Mouse (Mus musculus) cerebellum, postnatal 10 days (tissue): ENCODE data around the gene Ppm1j.
"Not testable (repeated sequence)": the region's sequence is repeated elsewhere in the genome, so short reads cannot be mapped to it uniquely, and the experiment has no call there.

Source experiments
- DNase-seq, 2 experiments: peaks; one replicate each; pipeline ENCODE4 v3.0.0; 2021; ENCODE audit warnings: mixed read lengths in 2 of 2

Gene Ppm1j

DNA sequence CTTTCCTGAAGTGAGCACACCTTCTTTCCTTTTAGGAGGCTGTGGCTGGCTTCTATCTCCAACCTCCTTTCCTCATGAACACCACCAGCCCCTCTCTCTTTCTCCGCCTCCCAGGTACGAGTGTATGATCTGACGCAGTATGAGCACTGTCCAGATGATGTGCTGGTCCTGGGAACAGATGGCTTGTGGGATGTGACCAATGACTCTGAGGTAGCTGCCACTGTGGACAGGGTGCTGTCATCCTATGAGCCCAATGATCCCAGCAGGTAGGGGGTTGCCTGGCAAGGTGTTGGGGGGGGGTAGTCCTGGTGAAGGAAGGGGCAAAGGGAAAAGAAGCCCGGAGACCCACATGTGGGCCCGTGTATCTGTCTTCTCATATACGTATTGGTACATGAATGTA lies 4.4 kb downstream of the Ppm1j start:
- no peak for DNase-seq

DNA sequence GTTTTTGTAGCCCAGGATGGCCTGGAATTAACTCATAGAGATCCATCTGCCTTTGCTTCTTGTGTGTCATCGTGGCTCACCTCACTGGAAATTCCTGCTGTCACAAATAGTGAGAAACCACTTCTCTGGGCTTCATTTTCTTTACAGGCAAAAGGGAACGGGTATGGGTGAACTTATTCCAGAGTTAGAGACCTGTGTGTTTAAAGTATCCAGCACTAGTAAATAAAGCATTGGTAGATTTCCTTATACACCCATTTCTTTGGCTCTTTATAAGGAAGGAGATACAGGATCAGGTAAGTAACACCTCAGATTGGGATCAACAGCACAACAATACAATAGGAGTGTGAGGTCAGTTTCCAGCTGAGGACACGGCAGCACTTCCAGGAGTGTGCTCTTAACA lies 7.2 kb downstream of the Ppm1j start, which contains the start of gene Rhoc:
Gene Rhoc, plus strand, starts transcription at position 301 of the 400 bp plus-strand sequence.
- no peak for DNase-seq

DNA sequence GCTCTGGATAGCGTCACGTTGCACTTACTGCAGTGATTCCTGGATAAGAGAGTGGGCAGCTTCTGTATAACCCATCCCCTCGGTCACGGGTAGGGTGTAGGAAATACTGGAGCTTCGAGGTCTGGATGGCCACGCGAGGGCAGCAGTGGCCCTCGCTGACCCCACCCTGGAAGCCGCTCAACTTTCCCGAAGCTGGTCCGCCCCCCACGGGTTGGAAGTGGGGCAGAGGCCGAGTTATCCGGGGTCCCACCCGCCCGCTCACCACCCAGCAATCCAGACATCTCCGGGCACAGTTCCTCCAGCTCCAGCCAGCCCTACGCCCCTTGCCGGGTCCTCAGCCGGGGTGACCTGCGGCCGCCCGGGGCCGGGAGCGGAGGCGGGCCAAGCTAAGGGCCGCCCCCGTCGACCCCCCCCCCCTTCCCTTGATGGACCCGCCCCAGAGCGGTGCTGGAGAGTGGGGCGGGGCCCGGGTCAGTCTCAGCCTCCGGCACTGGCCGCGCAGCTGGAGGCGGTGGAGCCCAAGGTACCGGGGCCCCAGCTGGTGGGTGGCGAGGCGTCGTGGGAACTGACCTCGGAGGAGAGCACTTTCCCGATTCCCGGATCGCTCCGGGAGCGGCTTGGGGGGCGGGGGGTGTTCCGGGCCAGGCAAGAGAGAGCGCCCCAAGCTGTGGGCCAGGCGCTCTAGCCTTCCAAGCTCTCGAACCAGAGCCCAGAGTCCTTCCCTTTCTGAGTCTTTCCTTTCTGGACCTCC lies 7.9 kb downstream of the Ppm1j start:
- DNase-seq, result peak; percentile 85 to 88

DNA sequence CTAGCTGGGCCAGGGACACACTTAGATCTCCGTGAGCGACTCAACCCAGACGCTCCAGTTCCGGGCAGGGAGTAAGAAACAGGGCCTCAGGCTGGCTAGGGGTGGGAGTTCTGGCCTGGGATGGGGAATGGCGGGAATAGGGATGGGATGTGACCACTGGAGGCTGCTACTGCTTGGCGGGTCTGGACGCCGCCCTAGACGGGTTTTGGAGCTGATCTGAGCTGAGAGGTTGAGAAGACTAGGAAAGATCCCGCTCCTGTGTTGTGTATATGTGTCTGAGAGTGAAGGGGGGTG lies 8.4 kb downstream of the Ppm1j start:
- no peak for DNase-seq

DNA sequence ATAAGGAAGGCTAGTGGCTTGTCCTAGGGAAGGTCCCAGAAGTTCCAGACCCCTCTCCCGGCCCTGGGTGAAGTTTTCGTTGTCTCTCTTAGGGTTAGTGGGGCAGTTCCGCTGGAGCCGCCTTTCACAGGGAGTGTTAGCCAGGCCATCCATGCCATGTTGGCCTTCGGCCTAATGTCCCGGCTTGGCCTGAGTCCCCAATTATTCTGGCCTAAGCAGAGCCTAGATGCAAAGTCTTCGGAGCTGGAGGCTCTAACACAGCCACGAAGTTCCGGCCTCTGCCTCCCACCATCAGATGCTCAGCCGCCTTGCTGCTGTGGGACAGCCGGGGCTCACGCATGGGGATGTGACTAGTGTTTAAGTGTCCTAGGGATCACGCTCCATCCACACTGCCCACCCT lies 9.0 kb downstream of the Ppm1j start:
- peak; percentile 37 to 58 for DNase-seq

DNA sequence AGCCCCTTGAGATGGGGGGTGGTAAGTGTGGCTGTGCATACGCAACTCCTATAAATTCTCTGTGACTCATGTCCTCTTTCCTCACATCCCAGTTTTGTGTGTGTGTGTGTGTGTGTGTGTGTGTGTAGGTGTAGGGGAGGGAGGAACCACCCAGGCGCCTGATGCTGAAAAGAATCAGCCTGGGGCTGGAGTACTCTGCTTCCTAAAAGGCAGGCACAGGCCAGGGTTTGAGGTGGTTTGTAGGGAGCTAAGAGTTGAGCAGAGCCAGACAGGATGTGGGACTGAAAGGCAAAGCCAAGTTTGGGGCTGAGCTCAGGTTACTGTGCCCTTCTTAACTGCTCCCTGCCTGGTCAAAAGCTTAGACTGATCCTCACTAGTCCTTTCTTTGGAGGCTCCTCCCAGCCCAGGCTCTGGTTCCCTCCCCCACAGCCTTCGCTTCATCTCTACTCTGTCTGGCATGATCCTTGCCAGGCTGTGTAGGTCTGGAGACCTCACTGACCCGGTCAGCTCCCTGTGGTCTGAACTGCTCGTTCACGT lies 9.6 kb downstream of the Ppm1j start:
- DNase-seq, result no peak

DNA sequence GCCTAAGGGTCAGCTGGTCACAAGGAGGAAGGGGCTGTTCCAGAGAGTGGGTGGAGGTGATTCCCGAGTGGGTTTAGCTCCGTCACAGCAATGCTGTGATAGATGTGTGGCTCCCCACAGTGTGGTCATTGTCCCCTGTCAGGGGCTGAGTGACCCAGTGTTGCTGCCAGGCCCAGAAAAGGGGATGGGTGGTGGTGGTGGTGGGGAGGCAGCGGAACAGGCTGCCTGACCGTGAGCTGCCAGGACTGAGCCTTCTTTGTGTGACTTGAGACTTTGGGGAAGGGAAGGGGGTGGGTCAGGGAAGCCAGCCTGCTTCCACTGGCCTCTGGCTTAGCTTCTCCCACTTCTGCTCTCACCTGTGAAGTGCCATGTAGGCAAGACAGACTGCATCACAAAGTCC lies 10.2 kb downstream of the Ppm1j start:
- no peak for DNase-seq

DNA sequence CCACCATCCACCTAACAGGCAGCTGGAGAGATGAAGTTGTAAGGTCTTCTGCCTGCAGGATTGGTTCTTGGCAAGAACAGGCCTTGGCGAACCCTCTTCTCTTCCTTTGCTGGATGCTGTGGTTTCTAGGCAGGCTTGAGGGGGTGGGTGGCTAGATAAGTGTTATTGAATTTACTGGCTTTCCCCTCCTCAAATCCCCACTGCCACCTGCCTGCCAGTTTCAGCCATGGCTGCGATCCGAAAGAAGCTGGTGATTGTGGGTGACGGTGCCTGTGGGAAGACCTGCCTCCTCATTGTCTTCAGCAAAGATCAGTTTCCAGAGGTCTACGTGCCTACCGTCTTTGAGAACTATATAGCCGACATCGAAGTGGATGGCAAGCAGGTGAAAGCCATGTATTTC lies 10.8 kb downstream of the Ppm1j start:
- no peak for DNase-seq

DNA sequence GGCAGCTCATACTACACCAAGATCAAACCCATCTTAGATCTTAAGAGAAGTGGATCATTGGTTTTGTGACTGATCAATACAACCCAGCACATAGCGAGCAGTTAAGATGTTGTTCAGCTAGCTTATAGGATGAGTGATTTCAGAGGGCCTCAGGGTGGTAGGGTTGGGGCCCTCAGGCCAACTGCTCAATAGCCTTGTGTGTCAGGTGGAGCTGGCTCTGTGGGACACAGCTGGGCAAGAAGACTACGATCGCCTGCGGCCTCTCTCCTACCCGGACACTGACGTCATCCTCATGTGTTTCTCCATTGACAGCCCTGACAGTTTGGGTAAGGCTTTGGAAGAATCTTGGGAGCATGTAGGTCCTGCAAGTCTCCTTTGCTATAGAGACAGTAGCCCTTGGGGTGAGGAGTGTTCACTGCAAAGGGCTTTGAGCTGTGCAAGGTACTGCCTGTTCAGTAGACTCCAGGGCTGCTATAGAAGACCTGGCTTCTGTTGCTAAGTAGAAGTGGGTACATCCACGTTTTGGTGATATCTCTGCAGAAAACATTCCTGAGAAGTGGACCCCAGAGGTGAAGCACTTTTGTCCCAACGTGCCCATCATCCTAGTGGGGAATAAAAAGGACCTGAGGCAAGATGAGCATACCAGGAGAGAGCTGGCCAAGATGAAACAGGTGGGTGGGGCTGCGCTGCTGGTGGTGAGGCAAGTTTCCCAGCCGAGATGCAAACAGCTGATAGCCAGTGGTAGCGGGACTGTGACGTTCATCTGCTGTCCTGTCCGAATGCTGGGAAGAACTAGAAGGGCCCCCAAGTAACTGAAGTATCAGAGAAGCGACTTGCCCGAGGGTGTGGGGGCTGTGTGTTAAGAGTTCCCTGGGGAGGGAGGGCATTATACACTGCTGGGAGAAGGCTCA lies 11.8 kb downstream of the Ppm1j start:
- no peak for DNase-seq

DNA sequence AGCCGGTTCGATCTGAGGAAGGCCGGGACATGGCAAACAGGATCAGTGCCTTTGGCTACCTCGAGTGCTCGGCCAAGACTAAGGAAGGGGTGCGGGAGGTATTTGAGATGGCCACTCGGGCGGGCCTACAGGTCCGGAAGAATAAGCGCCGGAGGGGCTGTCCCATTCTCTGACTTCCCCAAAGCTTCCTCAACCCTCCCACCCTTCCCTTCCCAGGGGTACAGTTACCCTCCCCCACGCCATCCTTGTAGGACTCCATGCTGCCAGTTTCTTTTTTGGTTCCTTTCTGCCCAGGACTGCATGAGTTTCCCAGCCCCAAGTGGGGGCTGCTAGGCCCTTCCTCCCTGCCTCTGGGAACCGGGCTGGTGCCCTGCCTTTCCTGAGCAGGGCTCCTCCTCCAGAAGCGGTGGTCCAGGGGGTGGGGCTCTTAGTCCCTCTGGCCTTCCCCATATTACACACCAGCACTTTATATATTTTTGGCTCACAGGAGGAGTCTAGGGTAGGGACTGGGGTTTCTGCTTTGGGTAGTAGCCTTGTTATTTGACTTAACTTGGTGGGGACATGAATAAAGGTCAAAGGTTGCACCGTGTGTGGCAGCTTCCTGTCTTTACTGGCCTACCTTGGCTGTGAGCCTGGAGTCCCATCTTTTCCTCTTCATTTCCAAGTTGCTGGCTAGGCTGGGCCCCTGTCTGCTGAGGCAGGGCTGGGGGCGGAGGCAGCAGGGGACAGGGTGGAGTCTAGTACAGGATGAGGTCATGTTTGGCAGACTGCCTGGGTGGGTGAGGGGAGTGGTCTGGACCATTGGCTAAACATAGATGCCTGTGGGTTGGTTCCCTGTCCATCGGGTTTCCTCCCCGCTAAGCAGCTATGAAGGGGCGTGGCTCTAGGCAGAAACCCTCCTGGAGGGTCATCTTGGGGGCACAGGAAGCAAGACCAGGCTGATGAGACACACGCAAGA lies 13.3 kb downstream of the Ppm1j start:
- DNase-seq, result peak; percentile 88

DNA sequence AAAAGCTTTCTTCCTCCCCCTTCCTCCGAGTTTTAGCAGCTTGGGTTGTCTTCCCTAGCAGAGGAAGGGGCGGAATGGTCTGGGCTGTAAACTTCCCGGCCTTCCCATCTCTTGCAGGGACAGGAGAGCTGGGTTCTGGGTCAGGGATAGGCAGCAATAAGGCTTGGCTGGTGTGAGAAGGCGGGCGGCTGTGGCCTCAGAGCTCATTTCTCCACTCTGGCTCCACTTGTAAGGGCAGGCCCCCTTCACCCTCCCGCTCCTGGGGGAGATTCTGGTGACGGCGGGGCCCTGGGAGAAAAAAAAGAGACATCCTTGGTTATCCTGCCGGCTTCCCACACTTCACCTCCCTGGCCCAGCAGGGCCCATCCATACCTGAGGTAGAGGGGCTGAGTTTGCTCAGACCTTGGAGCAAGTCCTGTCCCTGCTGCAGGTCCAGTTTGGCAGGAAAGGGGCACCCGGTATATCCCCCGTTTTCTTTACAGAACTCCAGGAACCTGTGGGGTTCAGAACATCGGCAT lies 14.2 kb downstream of the Ppm1j start:
- no peak for DNase-seq

DNA sequence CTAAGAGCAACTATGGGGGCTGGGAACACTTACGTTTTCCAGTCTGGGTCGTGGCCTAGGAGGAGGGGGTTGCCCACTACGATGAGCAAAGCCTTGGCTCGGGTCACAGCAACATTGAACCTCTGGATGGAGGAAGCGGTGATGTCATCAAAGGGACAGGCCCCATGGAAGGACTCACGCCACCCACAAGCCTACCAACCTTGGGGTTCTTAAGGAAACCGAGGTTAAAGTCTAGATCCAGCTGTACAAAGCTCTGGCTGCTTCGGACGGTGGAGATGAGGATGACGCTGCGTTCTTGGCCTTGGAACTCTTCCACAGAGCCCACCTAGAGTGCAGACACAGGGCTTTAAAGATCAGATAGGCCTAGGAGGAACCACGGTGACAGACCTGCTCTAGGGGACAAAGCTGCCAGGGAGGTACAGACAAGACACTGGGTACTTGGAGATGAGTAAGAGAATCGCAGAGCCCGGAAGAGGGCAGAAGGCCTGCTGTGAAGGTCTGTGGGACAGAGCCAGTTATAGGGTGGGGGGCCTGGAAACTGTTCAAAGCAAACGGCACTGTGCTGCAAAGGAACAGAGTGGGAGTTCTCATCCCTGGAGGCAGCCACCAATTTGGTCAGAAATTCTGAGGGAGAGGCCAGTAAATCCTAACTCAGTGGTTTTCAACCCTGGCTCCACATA lies 14.9 kb downstream of the Ppm1j start:
- DNase-seq, result peak in 1 of 2 experiments; percentile 46

DNA sequence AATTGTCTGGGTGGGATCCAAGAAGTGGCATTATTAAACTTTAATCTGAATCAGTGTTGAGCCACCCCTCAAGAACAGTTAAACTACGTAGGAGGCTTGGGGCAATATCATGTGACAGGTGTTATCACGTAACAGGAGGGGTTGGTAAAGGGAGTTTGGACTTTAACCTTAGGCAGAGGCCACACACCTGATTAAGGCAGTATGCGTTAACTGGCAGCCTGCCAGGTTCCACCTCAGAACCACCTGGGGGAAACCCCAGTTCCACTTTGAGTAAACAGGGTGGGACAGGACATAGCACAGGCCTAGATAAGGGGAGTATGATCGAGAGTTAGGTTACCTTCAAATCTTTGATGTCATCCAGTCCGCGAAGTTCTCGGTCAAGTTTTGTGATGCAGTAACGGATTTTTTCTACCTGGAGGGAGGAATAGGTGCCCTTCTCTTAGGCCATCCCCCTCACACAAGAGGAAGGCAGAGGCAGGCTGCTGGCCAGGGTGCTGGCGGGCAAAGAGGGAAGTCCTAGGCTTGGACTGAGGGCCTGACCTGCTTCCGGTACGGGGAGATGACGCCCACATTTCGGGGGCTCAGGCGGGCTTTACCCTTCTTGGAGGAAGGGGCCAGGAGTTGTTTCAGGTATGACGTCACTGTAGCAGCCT lies 15.7 kb downstream of the Ppm1j start:
- DNase-seq, result no peak

DNA sequence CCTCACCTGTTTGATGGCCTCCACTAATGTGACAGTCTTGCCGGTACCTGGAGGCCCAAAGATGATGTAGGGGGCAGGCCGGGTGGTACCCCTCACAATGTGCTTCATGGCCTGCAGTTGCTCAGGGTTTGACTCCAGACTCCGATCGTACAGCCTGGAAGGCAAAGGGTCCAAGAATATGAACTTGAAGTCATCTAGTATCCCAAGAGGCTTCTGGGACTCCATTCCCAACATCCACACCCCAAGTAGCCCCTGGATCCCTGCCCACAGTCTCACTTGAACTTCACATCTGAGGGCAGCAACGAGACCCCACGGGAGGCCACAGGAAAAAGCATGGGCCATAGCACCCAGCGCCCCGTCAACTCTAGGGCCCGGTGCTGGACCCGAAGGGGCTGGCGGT lies 19.8 kb downstream of the Ppm1j start:
- DNase-seq, result no peak

DNA sequence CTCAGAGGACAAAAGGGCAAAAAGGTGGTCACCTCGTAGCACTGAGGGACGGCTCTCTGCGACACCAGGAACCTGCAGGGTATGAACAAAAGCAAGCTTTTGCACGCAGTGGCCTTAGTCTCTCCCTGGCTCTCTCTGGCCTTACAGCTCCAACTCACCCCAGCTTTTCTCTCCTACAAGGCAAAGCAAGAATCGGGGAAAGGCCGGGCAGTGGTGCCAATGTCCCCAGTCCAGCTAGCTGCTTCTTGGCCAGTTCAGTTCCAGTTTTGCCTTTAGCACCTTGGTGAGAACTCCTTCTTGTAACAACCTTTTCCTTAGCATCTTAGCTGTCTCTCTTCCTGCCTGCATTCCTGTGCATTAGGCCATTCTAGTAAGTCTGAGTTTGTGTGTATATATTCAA lies 20.6 kb downstream of the Ppm1j start:
- no peak for DNase-seq

DNA sequence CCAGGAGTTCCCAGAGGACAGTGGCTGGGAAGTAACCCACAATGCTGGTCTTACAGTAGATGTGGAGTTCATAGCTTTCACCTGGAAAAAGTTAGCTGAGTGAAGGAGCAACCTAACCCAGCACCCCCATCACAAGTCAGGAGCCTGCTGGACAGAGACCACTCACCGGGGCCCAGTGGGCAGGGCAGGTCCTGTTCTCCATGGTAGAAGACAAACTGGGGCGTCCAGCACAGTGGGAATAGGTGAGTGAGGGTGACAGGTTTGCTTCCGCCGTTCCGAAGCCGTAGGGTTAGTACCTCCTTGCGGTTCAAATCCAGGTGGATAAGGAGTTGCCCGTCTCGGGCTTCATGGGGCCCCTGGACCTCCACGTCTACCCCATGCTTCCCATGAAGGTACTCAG lies 23.5 kb downstream of the Ppm1j start:
- no peak for DNase-seq

DNA sequence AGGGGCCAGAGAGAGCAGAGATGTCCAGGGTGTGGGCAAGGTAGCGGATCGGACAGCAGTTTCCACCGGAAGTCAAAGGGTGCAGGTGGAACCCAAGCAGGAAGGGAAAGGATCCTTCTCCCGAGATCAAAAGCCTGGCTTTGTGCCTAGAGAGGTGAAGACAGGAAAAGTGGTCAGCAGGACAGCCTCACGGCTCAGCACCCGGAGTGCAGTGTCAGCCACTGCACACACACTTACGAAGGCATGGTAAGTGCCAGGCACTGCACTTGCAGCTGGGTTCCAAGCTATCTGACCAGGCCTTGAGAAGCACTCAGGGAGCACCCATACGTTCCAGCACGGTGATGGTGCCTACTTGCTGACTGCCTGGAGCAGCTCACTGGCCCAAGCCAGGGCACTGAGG lies 24.7 kb downstream of the Ppm1j start:
- no peak for DNase-seq

DNA sequence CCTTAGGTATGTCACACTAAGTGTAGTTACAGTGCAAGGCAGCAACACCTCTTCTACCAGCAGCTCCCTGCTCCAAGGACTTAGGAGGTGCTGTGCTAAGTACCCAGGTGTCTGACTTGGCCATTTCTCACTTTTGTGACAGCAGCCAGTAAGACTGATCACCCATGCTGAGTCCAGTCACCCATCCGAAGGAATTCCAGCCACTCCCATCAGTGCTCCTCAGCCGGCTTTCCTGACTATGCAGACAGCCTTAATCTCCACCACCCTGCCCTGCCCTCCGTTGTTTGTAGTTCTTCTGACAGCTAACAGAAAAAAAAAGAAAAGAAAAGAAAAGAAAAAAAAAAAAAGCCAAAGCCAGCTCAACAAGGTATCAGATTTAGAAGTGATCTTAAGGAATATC lies 30.9 kb downstream of the Ppm1j start:
- no peak for DNase-seq

DNA sequence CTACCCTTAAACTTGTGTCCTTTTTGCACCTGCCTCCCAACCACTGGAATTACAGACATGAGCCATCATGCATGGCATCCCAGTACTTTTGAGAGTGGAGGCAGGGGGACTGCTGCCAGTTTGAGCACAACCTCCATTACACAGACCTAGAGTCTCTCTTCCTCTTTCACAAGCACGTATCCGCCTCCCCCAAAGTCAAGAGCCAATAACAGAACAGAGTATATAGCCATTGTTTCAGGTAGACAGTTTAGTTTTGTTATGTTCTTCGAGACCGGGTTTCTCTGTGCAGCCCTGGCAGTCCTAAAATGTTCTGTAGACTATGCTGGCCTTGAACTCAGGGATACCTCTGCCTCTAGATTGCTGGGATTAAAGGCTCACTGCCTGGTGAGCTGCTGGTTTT lies 31.4 kb downstream of the Ppm1j start:
- DNase-seq, result no peak

DNA sequence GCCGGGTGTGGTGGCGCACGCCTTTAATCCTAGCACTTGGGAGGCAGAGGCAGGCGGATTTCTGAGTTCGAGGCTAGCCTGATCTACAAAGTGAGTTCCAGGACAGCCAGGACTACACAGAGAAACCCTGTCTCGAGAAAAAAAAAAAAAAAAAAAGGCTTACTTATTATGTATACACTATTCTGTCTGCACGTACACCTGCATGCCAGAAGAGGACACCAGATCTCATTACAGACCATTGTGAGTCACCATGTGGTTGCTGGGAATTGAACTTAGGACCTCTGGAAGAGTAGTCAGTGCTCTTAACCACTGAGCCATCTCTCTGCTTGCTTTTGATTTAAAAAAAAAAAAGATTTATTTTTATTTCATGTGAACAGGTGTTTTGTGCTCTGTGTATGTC lies 32.4 kb downstream of the Ppm1j start:
- DNase-seq, result not testable (repeated sequence)

DNA sequence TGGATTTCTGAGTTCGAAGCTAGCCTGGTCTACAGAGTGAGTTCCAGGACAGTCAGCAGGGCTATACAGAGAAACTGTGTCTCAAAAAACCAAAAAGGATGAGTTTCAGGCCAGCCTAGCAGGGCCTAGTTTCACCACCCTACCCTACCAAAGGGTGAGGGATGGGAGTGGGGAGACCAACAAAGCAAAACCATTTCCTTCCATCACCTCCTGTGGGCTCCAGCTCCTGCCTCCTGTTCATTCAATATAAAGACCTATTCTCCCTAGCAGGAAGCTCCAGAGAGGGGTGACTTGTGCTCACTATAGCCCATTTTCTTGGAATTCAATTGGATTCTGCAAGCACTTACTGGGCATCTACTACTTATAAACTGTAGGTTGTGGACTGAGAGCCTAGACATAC lies 33.9 kb downstream of the Ppm1j start:
- no peak for DNase-seq

DNA sequence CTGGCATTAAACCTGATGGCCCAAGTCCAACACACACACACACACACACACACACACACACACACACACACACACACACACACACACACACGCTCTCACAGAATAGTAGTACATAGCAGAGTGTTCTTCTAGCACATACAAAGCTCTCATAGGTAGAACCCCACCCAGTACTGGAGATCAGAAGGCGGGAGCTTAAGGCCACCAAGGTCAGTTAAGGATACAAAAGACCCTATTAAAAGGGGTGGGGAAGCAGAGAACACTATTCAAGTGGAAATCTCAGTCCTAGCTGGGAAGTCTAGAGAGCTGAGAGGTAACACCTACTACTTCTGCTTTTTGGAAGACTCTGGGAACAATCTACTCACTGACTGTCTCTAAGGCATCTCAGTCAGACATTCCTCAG lies 34.5 kb downstream of the Ppm1j start:
- DNase-seq, result no peak
